Mouse (Mus musculus) ES-E14 (cell line): ENCODE data around the gene Spcs2.

Experiments
- CHD2 ChIP-seq: IDR thresholded peaks from 2 replicates; pipeline ENCODE4 v1.6.1; 2014; ENCODE audit warnings: mild to moderate bottlenecking, low read depth, low read length, inconsistent platforms
- HCFC1 ChIP-seq: IDR thresholded peaks from 2 replicates; pipeline ENCODE4 v1.6.1; 2012; ENCODE audit warnings: low read length, inconsistent platforms, borderline replicate concordance; ENCODE audit not compliant: insufficient read depth
- MAFK ChIP-seq: IDR thresholded peaks from 2 replicates; pipeline ENCODE4 v1.6.1; 2014; ENCODE audit warnings: mild to moderate bottlenecking, low read depth, low read length, inconsistent platforms; ENCODE audit not compliant: insufficient read depth
- ZC3H11A ChIP-seq: IDR thresholded peaks from 2 replicates; pipeline ENCODE4 v1.6.1; 2012; ENCODE audit warnings: low read depth, mild to moderate bottlenecking, inconsistent platforms, low read length, borderline replicate concordance

DNA sequence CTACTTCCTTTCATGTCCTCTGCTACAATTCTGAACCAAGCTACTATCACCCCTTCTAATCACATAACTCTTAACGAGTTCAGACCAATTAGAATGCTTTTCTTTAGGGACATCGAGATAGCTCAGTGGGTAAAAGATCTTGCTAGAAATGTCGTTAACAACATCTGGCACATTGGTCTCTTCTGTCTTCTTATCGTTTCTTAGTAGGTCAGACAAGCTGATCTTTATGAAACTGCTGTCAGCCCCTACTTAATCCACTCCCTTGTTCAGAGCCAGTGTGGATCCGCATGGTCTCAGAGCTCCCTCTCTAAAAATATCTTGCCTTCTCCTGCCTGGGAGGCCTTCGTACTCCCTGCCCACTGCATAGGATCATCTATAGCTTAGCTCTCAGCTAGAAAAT, 10.7 kb upstream of the Spcs2 start:
- TF ChIP-seq HCFC1 = no peak
- no peak for TF ChIP-seq MAFK
- TF ChIP-seq ZC3H11A = no peak
- no peak for TF ChIP-seq CHD2
